Mouse (Mus musculus): ENCODE measurements around the gene Gm10490. TPM values are rescaled to one million over a fixed set of nuclear protein-coding genes. Genes with fewer than 3 reads are reported as not detected.
"Not testable (repeated sequence)": the region's sequence is repeated elsewhere in the genome, so short reads cannot be mapped to it uniquely, and the experiment has no call there.

Gm10490 gene
- not detected for total RNA-seq (2021)

DNA sequence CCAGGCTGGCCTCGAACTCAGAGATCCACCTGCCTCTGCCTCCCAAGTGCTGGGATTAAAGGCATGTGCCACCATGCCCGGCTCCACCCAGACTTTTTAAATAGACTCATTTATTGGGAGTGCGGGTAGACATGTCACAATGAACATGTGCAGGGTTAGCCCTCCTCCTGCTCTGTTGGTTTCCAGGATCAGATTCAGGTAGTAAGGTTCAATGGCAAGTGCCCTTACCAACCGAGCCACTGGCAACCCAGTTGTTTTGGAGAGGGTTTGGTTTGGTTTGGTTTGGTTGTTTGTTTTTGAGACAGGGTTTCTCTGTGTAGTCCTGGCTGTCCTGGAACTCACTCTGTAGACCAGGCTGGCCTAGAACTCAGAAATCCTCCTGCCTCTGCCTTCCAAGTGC, at the start of gene Gm10490:
Gene Gm10490 (plus strand): TSS at position 301 of the 400 bp plus-strand sequence.
- not testable (repeated sequence) for DNase-seq

DNA sequence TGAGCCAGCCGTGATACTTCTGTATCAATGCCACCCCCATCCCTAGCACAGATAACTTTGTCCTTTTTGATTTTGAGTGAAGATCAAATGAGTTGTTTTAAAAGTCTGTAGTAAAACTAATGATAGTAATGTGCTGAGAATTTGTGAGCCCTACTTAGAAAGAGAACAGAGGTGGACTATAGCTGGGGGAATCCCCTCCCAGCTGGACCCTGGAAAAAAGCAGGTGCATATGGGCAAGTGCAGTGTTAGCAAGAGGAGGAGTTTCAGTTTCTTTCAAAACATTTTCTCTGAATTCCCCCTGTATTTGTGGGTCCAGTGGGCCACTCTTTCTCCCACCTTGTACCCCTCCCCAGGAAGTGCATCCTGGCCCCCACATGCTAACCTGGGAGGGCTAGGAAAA, 46.2 kb upstream of the Gm10490 start:
- DNase-seq = no peak

DNA sequence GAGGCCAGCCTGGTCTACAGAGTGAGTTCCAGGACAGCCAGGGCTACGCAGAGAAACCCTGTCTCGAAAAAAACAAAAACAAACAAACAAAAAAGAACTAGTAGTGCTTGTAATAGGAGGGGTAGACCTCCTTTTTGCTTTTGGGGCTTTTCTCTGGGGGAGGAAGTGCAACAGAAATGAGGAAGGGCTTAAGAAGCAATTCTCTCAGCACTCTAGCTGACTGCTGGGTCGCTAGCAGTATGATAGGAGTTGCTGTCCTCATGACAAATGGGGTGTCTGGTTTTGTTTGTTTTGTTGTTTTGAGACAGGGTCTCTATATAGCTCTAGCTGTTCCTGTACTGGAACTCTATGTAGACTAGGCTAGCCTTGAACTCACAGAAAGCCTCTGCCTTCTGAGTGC, 44.8 kb upstream of the Gm10490 start:
- DNase-seq = no peak

DNA sequence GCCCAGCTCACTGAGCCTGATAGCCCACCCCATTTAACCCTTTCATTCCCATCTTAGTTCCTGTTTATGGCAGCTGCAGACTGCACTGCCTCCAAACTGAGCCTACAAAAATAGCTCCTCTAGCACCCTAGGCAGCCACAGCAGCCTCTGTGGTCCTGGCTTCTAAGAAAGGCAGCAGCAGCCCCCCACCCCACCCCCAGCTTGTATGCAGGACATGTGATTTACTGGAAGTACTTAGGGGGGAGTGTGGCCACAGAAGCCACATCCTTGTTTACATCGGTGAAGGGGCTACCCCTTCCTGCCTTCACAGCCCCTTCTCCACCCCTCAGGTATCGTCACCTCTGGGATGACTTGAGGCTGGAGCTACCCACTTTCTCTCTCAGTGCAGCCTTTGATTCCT, 44.0 kb upstream of the Gm10490 start:
- no peak for DNase-seq

DNA sequence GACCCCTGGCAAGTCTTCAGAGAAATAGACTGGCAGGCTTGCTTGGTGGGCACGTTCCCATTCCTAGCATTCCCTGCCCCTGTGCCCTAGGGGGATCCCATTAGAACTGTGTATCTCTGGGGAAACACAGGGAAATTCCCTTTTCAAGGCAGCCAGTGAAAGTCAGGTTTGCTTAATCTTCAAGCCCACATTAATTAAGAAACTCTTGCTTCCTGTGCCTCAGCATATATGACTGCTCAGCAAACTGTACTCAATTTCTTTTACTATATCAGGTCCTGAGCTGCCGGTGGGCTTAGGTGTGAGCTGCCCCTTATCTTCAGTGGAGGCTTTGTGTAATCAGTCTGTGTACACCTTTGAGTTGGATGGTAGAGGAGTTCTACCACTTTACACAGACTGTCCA, 43.6 kb upstream of the Gm10490 start:
- no peak for DNase-seq

DNA sequence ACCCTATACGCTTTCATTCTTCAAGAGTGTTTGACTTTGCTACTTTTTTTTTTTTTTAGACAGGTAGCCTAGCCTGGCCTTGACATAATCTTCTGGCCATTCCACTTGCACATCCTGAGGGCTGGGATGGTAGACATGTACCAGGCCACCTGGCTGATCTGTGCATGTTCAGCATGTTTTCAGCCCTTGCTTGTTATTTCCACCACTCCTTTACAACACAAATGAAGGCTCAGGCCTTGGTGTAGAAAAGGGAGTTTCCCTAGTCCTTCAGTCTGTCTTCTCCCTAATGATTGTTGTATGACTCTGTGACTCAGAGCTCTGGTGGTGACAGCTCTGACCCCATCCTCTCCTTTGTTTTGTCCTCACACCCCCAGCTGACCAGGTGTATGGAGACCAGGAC, 42.2 kb upstream of the Gm10490 start:
- DNase-seq = no peak

DNA sequence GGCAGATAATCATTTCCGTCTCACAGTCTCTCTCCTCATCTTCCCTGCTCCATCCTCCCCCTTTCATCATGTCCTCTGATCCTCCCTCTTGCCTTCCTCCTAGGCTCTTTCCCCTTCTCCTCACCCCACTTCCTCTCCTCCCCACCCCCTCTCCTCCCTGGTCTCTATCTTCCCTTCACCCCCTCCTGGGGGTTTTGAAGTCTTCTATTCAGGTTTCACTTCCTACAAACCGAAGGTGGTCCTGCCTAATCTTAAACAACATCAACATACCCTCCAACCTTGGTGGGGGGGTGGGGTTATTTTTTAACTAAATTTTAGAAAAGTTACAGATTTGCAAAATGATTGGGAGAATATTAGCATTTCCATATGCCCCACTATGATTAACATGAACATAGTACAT, 40.8 kb upstream of the Gm10490 start:
- no peak for DNase-seq

DNA sequence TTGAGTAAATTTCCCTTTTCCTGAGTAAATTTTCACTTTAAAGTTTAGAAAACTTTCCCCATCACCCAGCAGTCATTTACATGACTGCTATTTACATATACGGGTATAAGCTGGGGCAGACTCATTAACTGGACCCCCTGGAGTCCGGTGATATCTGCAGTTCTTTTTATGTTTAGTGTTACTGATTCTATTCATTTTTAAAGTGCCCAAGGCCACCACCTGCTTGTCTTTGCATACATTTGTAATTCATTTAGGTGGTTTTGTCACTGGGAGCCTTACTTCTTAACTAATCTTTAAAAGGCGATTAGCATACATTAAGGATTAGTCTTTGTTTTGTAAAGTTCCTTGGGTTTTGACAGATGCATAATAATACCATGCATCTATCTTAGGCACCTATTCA, 39.5 kb upstream of the Gm10490 start:
- no peak for DNase-seq

DNA sequence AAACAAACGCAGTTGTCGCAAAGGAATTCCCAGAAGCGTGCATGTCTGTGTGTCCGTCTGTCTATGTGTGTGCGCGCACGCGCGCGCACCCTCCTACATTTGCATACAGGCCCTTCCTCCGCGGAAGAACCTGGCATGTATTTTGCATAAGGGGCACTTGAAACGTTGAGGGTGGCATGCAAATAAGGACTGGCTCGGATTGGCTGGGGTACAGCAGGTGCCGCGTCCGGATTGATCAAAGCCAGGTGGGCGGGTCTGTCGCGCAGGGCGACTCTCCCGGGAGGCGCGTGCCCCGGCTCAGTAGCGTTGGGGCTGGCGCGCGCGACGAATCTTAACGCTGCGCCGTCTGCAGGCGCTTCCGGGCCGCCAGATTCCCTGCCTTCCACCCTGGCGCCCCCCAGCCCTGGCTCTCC, 31.3 kb upstream of the Gm10490 start, which contains the start of gene Pim2:
Gene Pim2 (plus strand): TSS at position 256 of the 413 bp plus-strand sequence.
- DNase-seq = peak; percentile 78

DNA sequence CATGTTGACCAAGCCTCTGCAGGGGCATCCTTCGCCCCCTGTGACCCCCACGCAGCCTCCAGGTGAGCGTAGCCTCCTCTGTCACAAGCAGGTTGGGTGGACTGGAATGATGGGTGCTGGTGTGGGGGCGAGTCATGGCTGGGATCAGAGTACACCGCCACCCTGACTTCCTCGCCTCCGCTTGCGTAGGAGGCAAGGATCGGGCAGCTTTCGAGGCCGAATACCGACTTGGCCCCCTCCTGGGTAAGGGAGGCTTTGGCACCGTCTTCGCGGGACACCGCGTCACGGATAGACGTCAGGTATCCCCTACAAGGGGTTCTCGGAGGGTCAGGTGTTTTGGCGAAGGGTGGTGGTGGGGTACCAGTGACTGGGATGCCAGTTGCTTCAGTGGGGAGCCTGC, 30.8 kb upstream of the Gm10490 start:
- DNase-seq = no peak

DNA sequence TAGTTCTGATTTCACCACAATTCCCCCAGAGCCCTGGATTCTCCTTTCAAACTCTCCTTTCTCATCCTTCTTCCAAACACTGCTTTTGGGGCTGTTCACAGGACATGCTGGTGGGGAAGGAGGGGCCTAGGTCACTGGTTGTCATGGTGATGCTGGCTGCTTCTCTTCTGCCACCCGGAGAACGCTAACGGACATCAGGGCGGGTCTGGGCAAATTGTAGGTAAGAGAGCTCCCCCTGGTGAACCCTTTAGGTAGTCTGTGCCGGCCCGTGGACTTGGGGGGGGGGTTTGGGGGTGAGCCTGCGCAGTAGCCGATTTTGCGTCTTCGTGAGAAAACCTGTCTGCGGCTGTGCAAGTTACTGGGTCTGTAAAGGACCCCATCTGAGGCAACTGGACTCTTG, 29.5 kb upstream of the Gm10490 start:
- DNase-seq = peak; percentile 64

DNA sequence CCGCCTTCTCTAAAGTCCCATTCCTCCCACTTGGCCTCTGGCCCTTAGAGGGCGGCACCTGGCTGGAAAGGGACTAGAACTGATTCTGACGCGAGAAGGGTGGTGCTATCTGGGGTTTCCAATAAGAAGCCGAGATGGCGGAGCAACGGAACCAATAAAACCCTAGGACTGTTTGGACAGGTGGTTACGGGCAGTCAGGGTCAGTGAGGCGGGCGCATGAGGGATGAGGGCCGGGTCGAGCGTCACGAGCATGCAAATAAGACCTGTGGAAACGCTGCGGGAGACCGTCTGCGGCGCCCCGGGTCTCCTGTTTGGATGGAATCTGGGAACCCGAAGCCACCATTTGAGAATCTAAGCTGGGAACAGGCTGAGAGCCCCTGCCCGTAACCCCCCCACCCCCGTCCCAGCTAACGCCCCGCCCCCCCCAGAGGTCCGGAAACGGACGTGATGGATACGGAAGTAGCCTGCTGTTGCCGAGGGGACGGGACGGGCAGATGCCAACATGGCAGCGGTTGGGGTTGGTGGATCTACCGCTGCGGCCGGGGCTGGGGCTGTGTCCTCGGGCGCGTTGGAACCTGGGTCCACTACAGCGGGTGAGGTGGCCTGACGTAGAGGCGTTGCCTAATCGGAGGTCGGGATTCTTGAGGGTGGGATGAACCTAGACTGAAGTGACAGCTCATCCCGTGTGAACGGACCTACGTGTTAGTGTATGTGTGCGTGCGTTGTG, 25.3 kb upstream of the Gm10490 start, which contains the start of gene Slc35a2:
Gene Slc35a2 (plus strand): TSS at position 188 of the 727 bp plus-strand sequence.
- DNase-seq = peak; percentile 87

DNA sequence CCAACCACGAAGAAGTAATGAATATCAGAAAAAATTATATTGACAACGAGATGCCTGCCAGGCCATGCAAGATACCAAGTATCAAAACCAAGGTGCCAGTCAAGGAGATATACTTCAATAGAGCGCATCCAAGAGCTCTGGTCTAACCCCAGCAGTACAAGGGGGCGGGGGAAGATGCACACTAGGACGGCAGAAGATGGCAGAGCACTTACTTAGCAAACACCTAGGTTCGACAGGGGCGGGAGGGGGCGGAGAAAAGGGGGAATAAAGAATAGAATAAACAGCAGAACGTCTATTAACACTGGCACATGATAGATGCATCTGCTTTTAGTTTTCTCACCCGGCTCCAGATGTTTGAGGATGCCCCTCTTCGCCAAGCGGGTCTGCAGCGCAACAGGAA, 11.1 kb upstream of the Gm10490 start:
- DNase-seq = no peak

DNA sequence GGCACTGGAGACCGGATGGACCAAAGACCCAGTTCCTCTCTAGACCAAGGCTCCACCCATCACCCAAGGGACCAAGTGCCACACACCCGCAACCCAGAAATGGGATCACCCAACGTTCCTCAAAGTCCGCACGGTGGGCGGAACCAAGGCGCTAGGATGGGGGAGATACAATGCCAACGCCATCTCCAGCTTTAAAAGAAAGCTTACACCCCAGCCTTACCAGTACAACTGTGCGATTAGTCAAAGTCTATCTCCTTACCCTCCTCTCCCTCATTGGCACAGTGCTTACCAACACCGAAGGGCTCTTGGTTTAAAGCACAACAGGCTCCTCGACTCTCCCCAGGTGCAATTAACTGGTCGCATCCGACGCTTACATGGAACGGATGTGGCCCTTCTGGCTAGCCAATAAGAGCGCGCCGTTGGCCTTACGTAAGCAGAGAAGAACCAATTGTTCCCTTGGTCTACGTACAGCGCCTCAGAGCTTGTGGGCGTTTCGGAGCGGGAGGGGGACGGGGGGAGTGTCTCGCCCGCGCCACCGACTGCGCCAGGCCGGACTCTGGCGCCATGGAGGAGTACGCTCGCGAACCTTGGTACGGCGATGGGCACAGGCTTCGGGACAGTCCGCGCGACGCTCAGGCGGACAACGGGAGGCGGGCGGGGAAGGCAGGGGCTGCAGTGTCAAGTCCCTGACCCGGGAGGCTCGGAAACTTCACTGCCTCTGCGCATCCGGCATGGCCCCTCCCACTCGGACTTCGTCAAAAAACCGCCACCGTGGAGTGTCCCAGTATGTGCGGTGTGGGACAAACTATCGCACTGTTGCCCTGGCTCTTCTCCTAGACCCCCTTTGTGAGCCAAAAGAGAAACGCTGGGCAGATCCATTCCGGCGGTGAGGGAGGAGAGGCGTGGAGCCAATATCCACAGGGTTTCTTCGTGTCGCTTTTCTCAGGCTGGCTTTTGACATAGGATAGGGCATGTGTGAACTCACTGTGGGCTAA, 10.2 kb upstream of the Gm10490 start, which contains the start of the genes Pqbp1 and Timm17b:
Gene Pqbp1 (minus strand): TSS at position 390 of the 995 bp plus-strand sequence.
Gene Timm17b (plus strand): TSS at position 478 of the 995 bp plus-strand sequence.
- DNase-seq = peak; percentile 86

DNA sequence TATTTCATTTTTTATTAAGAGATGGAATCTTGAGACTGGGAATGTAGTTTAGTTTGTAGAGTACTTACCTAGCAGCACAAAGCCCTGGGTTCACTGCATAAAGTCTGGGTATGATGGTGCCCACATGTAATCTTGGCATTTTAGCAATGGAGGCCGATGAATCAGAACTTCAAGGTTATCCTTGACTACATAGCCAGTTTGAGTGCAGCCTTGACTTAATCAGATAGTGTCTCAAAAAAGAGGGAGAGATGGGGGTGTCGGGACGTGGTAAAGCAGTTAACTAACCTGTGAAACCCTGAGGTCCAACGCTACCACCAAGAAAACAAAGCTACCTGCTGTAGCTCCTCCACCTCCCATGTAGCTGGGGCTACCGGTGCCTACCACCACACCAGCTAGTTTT, 4.9 kb upstream of the Gm10490 start:
- no peak for DNase-seq

DNA sequence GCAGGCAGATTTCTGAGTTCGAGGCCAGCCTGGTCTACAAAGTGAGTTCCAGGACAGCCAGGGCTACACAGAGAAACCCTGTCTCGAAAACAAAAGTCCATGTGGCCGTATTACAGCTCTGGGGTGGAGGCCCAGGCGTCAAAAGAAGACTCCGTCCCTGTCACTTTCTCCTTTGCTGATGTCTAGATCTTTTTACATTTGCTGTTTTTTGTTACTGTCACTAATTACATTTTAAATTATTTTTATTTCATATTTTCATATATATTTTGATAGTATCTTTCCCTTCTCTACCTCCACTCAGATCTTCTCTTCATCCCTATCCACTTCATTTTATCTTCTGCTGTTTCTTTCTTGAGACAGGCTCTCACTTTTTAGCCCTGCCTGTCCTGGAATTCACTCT, 1.6 kb upstream of the Gm10490 start, which contains the start of gene Gm10491:
Gene Gm10491 (minus strand): TSS at position 101 of the 400 bp plus-strand sequence.
- DNase-seq = no peak

DNA sequence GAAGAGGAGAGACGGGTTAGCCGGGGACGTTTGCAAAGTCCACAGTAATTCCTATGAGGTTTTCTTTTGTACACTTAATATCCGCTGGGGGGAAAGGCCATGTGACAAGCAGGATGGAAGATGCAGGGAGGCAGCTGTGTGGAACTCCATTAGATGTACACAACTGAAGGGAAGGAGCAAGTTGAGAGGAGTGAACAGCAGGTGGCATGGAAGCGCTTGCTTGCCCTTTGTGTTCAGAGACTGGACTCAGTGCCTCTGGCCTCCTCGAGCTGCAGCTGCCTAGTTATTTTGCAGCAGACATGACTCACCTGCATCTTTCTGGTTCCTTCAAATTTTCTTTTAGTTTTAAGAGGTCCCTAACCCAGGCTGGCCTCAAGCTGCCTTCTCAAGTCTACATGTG, 1.1 kb downstream of the Gm10490 start:
- no peak for DNase-seq

DNA sequence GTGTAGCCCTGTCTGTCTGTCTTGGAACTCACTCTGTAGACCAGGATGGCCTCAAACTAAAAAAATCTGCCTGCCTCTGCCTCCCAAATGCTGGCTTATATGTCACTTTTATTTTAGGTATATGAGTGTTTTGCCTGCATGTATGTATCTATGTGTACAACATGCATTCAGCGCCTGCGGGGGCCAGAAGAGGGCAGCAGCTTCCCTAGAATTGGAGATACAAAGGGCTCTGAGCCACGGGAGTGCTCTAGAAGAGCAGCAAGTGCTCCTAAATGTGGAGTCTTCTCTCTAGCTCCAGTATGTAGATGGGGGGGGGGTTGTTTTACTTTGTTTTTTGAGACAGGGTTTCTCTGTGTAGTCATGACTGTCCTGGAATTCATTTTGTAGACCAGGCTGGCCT, 6.3 kb downstream of the Gm10490 start:
- peak; percentile 58 for DNase-seq

DNA sequence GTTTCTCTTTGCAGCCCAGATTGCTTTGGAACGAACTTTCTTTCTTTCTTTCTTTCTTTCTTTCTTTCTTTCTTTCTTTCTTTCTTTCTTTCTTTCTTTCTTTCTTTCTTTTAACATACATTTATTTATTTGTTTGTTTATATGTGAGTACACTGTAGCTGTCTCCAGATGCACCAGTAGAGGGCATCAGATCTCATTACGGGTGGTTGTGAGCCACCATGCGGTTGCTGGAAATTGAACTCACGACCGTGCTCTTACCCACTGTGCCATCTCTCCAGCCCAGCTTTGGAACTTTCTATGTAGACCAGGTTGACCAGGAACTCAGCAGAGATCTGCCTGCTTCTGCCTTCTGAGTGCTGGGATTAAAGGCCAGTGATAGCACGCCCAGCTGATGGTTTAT, 8.6 kb downstream of the Gm10490 start:
- not testable (repeated sequence) for DNase-seq

DNA sequence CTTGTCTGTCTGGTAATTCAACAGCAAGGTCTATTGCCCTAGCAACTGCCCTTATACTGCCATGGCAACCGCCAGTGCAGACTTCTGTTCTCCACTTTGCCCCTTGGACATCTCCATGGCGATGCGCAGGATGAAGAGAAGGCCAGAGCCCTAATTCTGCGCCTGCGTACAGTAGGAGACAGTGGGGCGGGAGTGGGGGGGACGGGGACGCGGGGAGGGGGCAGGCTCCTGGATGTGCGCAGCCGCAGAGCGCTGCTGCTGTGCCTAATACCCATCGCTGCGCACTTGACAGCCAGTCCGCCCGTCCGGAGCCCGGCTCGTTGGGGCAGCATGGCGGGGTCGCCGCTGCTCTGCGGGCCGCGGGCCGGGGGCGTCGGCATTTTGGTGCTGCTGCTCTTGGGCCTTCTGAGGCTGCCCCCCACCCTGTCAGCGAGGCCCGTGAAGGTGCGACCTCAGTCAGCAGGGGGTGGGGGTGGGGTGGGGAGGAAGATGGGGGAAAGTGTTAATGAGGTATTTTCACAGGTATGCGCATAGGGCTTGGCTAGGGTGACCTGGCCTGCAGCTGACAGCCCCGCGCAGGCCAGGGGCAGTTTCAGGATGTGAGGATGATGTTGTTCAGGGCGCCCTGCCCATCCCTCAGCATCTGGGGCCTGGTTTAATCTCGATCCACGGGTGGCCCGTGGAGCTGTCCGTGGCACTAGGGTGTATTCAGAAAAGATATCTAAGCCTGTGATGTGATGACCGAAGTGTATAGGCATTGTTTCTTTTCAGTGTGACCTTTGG, 10.4 kb downstream of the Gm10490 start, which contains the start of gene Pcsk1n:
Gene Pcsk1n (plus strand): TSS at position 222 of the 783 bp plus-strand sequence.
- DNase-seq = no peak

DNA sequence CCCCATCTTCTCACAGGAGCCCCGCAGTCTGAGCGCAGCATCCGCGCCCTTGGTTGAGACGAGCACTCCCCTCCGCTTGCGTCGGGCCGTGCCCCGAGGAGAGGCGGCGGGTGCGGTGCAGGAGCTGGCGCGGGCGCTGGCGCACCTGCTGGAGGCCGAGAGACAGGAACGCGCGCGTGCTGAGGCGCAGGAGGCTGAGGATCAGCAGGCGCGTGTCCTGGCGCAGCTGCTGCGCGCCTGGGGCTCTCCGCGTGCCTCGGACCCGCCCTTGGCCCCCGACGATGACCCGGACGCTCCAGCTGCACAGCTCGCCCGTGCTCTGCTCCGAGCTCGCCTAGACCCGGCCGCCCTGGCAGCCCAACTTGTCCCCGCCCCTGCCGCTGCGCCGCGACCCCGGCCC, 12.7 kb downstream of the Gm10490 start:
- no peak for DNase-seq

DNA sequence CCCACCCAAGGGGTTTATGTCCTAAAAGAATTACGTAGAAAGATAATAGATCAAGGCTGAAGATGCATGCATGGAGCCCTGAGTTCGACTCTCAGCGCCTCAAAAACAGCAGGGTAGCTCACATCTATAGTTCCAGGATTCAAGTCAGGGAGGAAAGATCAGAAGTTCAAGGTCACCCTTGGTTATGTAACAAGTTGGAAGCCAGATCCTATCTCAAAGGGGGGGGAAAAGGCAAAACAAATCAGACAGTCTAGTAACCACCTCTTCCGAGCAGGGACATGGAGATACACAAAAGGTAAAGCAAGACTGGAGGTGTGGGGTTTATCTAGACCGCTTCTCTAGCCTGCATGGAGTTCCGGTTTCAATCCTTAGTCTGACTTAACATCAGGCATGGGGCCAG, 16.9 kb downstream of the Gm10490 start:
- no peak for DNase-seq
